Comparison of ENCODE assay signal across 21 mouse cellular contexts in genomic region chr7:98333987-98334386, GRCm38 (mm10). TPM values are rescaled to one million over a fixed set of nuclear protein-coding genes. Genes with fewer than 3 reads are reported as not detected.
DNase-seq lines count a peak whose midpoint lies in the region; ATAC-seq and TF ChIP-seq lines count a peak whose summit lies in the region.
"Had no signal": no experiment of that assay in that cellular context is flagged by ENCODE, and none has a peak within 500 bp of the region (broad histone marks: within the 10 kb centered on the region; RNA-seq: fewer than 3 reads in every experiment).

No protein-coding gene starts in this region.

- no peaks in the 10 kb centered on the region for H3K36me3 ChIP-seq in liver, embryonic 12.5 days
- H3K36me3 ChIP-seq in liver, embryonic 11.5 days (ENCODE audit: control insufficient read depth, insufficient read depth, low read length), result no peaks in the 10 kb centered on the region
- peaks cover 0 to 20% of the 10 kb centered on the region in 2 experiments; a peak in 2 of 4 replicates for H3K36me3 ChIP-seq in MEL (ENCODE audit: control insufficient read depth in 1 of 2, insufficient read depth in 2 of 2, low read length in 2 of 2)
- no peaks in the 10 kb centered on the region for H3K36me3 ChIP-seq in hindbrain, embryonic 12.5 days
- H3K36me3 ChIP-seq: embryonic facial prominence, embryonic 13.5 days; hindbrain, embryonic 15.5 days; limb, embryonic 10.5 days had no signal

- no peaks in the 10 kb centered on the region for H3K79me2 ChIP-seq in MEL (ENCODE audit: control insufficient read depth, insufficient read depth, low read length, poor library complexity)

- peak in 1 of 2 experiments; percentile 62; a peak in 2 of 4 replicates for TF ChIP-seq EP300 in MEL (IDR thresholded peaks at IDR 0.05; ENCODE audit: low read depth in 1 of 2, low read length in 2 of 2)

- no peak overlapping the region for H3K4me3 ChIP-seq in liver, embryonic 12.5 days
- no peak overlapping the region for H3K4me3 ChIP-seq in liver, embryonic 11.5 days (ENCODE audit: low read depth, low read length)
- H3K4me3 ChIP-seq in MEL (ENCODE audit: control insufficient read depth in 1 of 2, insufficient read depth in 1 of 2, low read depth in 2 of 2, low read length in 2 of 2), result no peak overlapping the region
- H3K4me3 ChIP-seq in hindbrain, embryonic 12.5 days, result no peak overlapping the region
- H3K4me3 ChIP-seq: embryonic facial prominence, embryonic 13.5 days; forebrain, embryonic 13.5 days; hindbrain, embryonic 15.5 days; limb, embryonic 10.5 days had no signal

- TF ChIP-seq CTCF in MEL (IDR thresholded peaks at IDR 0.05 in 2 of 3, conservative IDR thresholded peaks at IDR 0.05 in 1 of 3; ENCODE audit: control insufficient read depth in 1 of 3, insufficient read depth in 1 of 3, low read depth in 2 of 3, low read length in 3 of 3, poor library complexity in 1 of 3, severe bottlenecking in 1 of 3), result no peak

- no peak overlapping the region for H3K4me2 ChIP-seq in liver, embryonic 12.5 days
- no peak overlapping the region for H3K4me2 ChIP-seq in liver, embryonic 11.5 days
- no peak overlapping the region for H3K4me2 ChIP-seq in hindbrain, embryonic 12.5 days (replicated peaks)
- H3K4me2 ChIP-seq: embryonic facial prominence, embryonic 13.5 days; forebrain, embryonic 13.5 days; hindbrain, embryonic 15.5 days; lung, embryonic 14.5 days had no signal

- 26% methylated on average over 3 of the region's 3 CpGs for WGBS in liver, embryonic 12.5 days (ENCODE audit: insufficient replicate concordance)
- WGBS in liver, embryonic 11.5 days, result 40% methylated on average over 3 of the region's 3 CpGs
- WGBS in hindbrain, embryonic 12.5 days, result 81% methylated on average over 3 of the region's 3 CpGs

- DNase-seq in liver, embryonic 11.5 days (ENCODE audit: low spot score), result no peak
- peak; percentile 64 for DNase-seq in MEL (ENCODE audit: low read depth, low spot score)
- no peak for DNase-seq in yolk sac, embryonic 10.5 days (ENCODE audit: low spot score)
- DNase-seq: adrenal gland, adult 2 months; cerebellum, adult 11-12 months; cerebellum, postnatal 10 days; kidney, adult 2 months; kidney, postnatal 10 days; lung, embryonic 14.5 days; thymus, adult 18-20 months; thymus, postnatal 36 days had no signal

- TF ChIP-seq RAD21 in MEL (IDR thresholded peaks at IDR 0.05; ENCODE audit: low read depth, low read length), result no peak

- TF ChIP-seq POLR2A in MEL (IDR thresholded peaks at IDR 0.05; ENCODE audit: control insufficient read depth in 1 of 2, insufficient read depth in 1 of 2, low read depth in 1 of 2, low read length in 2 of 2, poor library complexity in 1 of 2), result no peak

- ATAC-seq in liver, embryonic 12.5 days, result no peak
- ATAC-seq in liver, embryonic 11.5 days (replicated peaks; ENCODE audit: low FRiP score), result no peak
- peak; percentile 69 to 73 for ATAC-seq in hematopoietic stem cell, adult 5-6 weeks (replicated peaks in 1 of 2; ENCODE audit: insufficient read depth in 1 of 2, low FRiP score in 2 of 2, low TSS enrichment in 1 of 2, low read depth in 1 of 2, poor library complexity in 2 of 2, severe bottlenecking in 2 of 2)
- 0 out of 2 replicates have a peak, but pooled peaks have one; percentile 23 for ATAC-seq in monocyte, adult 5-6 weeks (replicated peaks; ENCODE audit: insufficient number of reproducible peaks, low FRiP score, low TSS enrichment, poor library complexity, severe bottlenecking)
- ATAC-seq in hindbrain, embryonic 12.5 days (ENCODE audit: low FRiP score), result no peak
- ATAC-seq: forebrain, embryonic 13.5 days; midbrain, embryonic 16.5 days had no signal

- no peaks in the 10 kb centered on the region for H3K9me3 ChIP-seq in liver, embryonic 12.5 days (replicated peaks)
- H3K9me3 ChIP-seq in liver, embryonic 11.5 days (ENCODE audit: control insufficient read depth, low read length), result no peaks in the 10 kb centered on the region
- no peaks in the 10 kb centered on the region for H3K9me3 ChIP-seq in MEL (replicated peaks; ENCODE audit: insufficient read depth, low read length)
- H3K9me3 ChIP-seq in hindbrain, embryonic 12.5 days (replicated peaks), result no peaks in the 10 kb centered on the region
- H3K9me3 ChIP-seq: embryonic facial prominence, embryonic 13.5 days; forebrain, embryonic 13.5 days; hindbrain, embryonic 15.5 days; limb, embryonic 10.5 days had no signal

- peak overlapping the region; percentile 16; the same call in 1 of the 2 replicates for H3K27ac ChIP-seq in liver, embryonic 12.5 days
- H3K27ac ChIP-seq in liver, embryonic 11.5 days (ENCODE audit: low read depth, low read length), result no peak overlapping the region
- 0 out of 2 replicates have a peak overlapping the region, but pooled peaks have one; percentile 5 for H3K27ac ChIP-seq in MEL (ENCODE audit: control insufficient read depth, low read depth, low read length)
- H3K27ac ChIP-seq in hindbrain, embryonic 12.5 days, result no peak overlapping the region
- H3K27ac ChIP-seq: embryonic facial prominence, embryonic 13.5 days; forebrain, embryonic 13.5 days; hindbrain, embryonic 15.5 days; limb, embryonic 10.5 days had no signal

- H3K4me1 ChIP-seq in liver, embryonic 12.5 days, result peaks cover 53% of the 10 kb centered on the region
- H3K4me1 ChIP-seq in liver, embryonic 11.5 days (replicated peaks; ENCODE audit: control insufficient read depth, insufficient read depth, low read length), result peaks cover 35% of the 10 kb centered on the region
- H3K4me1 ChIP-seq in MEL (ENCODE audit: control insufficient read depth in 1 of 2, insufficient read depth in 2 of 2, low read length in 2 of 2), result peaks cover 9 to 32% of the 10 kb centered on the region in 2 experiments
- no peaks in the 10 kb centered on the region for H3K4me1 ChIP-seq in hindbrain, embryonic 12.5 days
- H3K4me1 ChIP-seq: forebrain, embryonic 13.5 days had no signal

- H3K9ac ChIP-seq in liver, embryonic 12.5 days, result no peak overlapping the region
- no peak overlapping the region for H3K9ac ChIP-seq in liver, embryonic 11.5 days (ENCODE audit: low read depth, low read length)
- H3K9ac ChIP-seq in MEL (ENCODE audit: control insufficient read depth, low read depth, low read length, poor library complexity, severe bottlenecking), result 0 out of 2 replicates have a peak overlapping the region, but pooled peaks have one; percentile 9
- no peak overlapping the region for H3K9ac ChIP-seq in hindbrain, embryonic 12.5 days
- H3K9ac ChIP-seq: embryonic facial prominence, embryonic 13.5 days; forebrain, embryonic 13.5 days; hindbrain, embryonic 15.5 days; lung, embryonic 14.5 days had no signal

- H3K27me3 ChIP-seq in liver, embryonic 12.5 days (replicated peaks), result no peaks in the 10 kb centered on the region
- no peaks in the 10 kb centered on the region for H3K27me3 ChIP-seq in liver, embryonic 11.5 days (replicated peaks; ENCODE audit: control insufficient read depth, insufficient read depth, low read length)
- no peaks in the 10 kb centered on the region for H3K27me3 ChIP-seq in MEL (ENCODE audit: control insufficient read depth in 1 of 2, insufficient read depth in 2 of 2, low read length in 2 of 2)
- no peaks in the 10 kb centered on the region for H3K27me3 ChIP-seq in hindbrain, embryonic 12.5 days
- H3K27me3 ChIP-seq: embryonic facial prominence, embryonic 13.5 days; forebrain, embryonic 13.5 days; hindbrain, embryonic 15.5 days had no signal

TF ChIP-seq in MEL, 35 proteins besides CTCF, POLR2A, EP300 and RAD21:
- peak; percentile 34; the same call in 1 of the 2 replicates for TF ChIP-seq GATA1 (IDR thresholded peaks at IDR 0.05; ENCODE audit: low read depth, low read length)
- no peak for TF ChIP-seq JUND (IDR thresholded peaks at IDR 0.05; ENCODE audit: low read depth, low read length)
- TF ChIP-seq ZKSCAN1 (IDR thresholded peaks at IDR 0.05; ENCODE audit: low read depth, low read length), result no peak
- TF ChIP-seq MAZ (IDR thresholded peaks at IDR 0.05; ENCODE audit: low read depth, low read length), result no peak
- no peak for TF ChIP-seq NRF1 (IDR thresholded peaks at IDR 0.05; ENCODE audit: insufficient read depth, low read depth, low read length, poor library complexity, severe bottlenecking)
- no peak for TF ChIP-seq POLR2AphosphoS5 (IDR thresholded peaks at IDR 0.05; ENCODE audit: borderline replicate concordance, low read depth, low read length)

RNA-seq across cellular contexts. Expression of gene Acer3, which starts 13.0 kb away (rescaled TPM):
- 24.6 and 26.6 TPM in 2 replicates for polyA plus RNA-seq in liver, embryonic 12.5 days (2016; fragmentation: Nextera tagmentation; extraction: Ambion mirVana)
- 35.2 and 35.8 TPM in 2 replicates for polyA plus RNA-seq in liver, embryonic 11.5 days (2014; fragmentation: Nextera tagmentation; extraction: Ambion mirVana)
- total RNA-seq in MEL (2012; rRNA removed), result 41.7 and 44.3 TPM in 2 replicates
- 10 to 100 TPM in 1 of 2 experiments, not detected in 1; 17.2 TPM for polyA plus RNA-seq in MEL (2012; ENCODE audit: insufficient read depth in 1 of 2, insufficient read length in 2 of 2, low read depth in 1 of 2, low replicate concordance in 2 of 2, missing spikeins in 1 of 2)
- total RNA-seq in hematopoietic stem cell, adult 5-6 weeks (2017), result 17.6 and 30.8 TPM in 2 replicates
- 111 to 164 TPM (median 121 TPM) in 3 replicates for total RNA-seq in monocyte, adult 5-6 weeks (2017)
- polyA plus RNA-seq in hindbrain, embryonic 12.5 days (2016; fragmentation: Nextera tagmentation; extraction: Ambion mirVana), result 14.9 and 15.8 TPM in 2 replicates

RNA-seq across cellular contexts. Expression of gene Tsku, which starts 27.1 kb away (rescaled TPM):
- 1.6 and 2.1 TPM in 2 replicates for polyA plus RNA-seq in liver, embryonic 12.5 days (2016; fragmentation: Nextera tagmentation; extraction: Ambion mirVana)
- 4.3 and 4.8 TPM in 2 replicates for polyA plus RNA-seq in liver, embryonic 11.5 days (2014; fragmentation: Nextera tagmentation; extraction: Ambion mirVana)
- 0.12 and 0.16 TPM in 2 replicates for total RNA-seq in MEL (2012; rRNA removed)
- polyA plus RNA-seq in MEL (2012; ENCODE audit: insufficient read depth in 1 of 2, insufficient read length in 2 of 2, low read depth in 1 of 2, low replicate concordance in 2 of 2, missing spikeins in 1 of 2), result under 1 TPM in 1 of 2 experiments, not detected in 1; 0.99 TPM
- total RNA-seq in hematopoietic stem cell, adult 5-6 weeks (2017), result not detected in 2 replicates
- total RNA-seq in monocyte, adult 5-6 weeks (2017), result not detected in 3 replicates
- 9.0 and 10.3 TPM in 2 replicates for polyA plus RNA-seq in hindbrain, embryonic 12.5 days (2016; fragmentation: Nextera tagmentation; extraction: Ambion mirVana)
- total RNA-seq: megakaryocyte-erythroid progenitor cell, adult 5-6 weeks had no signal

Comparison
In these comparisons a context has a peak if more than half of its experiments do, and no peak if none do; other contexts are left out.
1. H3K27ac ChIP-seq: peak in liver, embryonic 12.5 days (single experiment) and MEL (single experiment); none in liver, embryonic 11.5 days (single experiment) and hindbrain, embryonic 12.5 days (single experiment).
2. ATAC-seq: peak in hematopoietic stem cell, adult 5-6 weeks (2 of 2) and monocyte, adult 5-6 weeks (single experiment); none in liver, embryonic 12.5 days (single experiment), liver, embryonic 11.5 days (single experiment) and hindbrain, embryonic 12.5 days (single experiment).